Mouse (Mus musculus) brown adipose tissue, adult 24 weeks (tissue): ENCODE data around the gene Ulk4. TPM values are rescaled to one million over a fixed set of nuclear protein-coding genes. Genes with fewer than 3 reads are reported as not detected.
"Not testable (repeated sequence)": the region's sequence is repeated elsewhere in the genome, so short reads cannot be mapped to it uniquely, and the experiment has no call there.

Experiments
- H3K27ac ChIP-seq: fragments of 200-500 bp; replicated peaks from 2 replicates; pipeline ENCODE4 v1.5.1; 2012; ENCODE audit warnings: low read depth, mild to moderate bottlenecking, low read length
- H3K4me1 ChIP-seq: fragments of 200-500 bp; 2 replicates; pipeline ENCODE4 v1.6.1; 2012; ENCODE audit warnings: low read length, mixed read lengths; ENCODE audit not compliant: control insufficient read depth, insufficient read depth, insufficient read length
- H3K4me3 ChIP-seq: fragments of 200-500 bp; 2 replicates; pipeline ENCODE4 v1.5.1; 2012; ENCODE audit warnings: low read depth, mild to moderate bottlenecking, low read length, moderate library complexity; ENCODE audit not compliant: insufficient read depth
- polyA plus RNA-seq: library from polyadenylated mRNA; stranded (reverse); fragments of >200 nt; gene quantifications from 2 replicates; pipeline ENCODE4 v1.2.4, GENCODE M21; 2012; ENCODE audit not compliant: missing spikeins, insufficient read depth, insufficient read length

Ulk4 gene
- polyA plus RNA-seq, 1 experiment: not detected

DNA sequence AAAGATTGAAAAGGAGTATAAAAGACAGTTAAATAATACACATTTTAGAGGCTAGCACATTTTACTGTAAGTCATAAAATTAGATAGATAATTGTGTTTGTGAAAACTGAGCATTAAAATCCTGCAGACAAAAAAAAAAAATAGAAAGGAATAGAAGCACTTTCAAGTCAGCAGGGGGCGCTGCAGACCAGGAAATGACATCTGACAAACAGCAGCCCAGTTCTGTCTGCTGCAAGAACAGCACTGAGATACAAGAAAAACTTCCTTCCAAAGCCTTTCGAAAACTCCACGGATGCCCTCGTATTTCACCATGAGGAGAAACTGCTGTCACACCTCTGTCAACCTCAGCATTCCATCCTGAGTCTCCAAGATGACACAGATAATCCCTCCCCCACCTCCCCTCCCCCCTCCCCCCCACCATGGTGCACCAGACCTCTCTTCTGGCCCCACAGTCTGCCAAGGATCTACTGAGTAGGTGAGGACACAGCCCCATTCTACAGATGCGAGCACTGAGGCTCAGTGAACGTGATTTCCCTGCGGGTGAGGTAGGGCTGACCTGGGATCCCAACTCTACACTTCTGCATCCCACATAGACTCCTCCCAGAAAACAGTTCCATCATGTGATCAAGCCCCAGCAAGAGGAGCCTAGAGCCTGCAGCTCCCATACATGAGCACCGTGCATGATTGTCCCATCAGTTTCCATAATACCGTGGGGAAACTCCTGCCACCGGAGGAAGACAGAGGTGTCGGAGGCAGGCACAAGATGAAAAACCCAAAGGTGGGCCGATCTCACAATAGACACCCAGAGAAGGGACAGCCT lies 28.8 kb downstream of the Ulk4 start:
- no peak overlapping the region for H3K27ac ChIP-seq
- H3K4me3 ChIP-seq: no peak overlapping the region
- no peaks in the 10 kb centered on the region for H3K4me1 ChIP-seq

DNA sequence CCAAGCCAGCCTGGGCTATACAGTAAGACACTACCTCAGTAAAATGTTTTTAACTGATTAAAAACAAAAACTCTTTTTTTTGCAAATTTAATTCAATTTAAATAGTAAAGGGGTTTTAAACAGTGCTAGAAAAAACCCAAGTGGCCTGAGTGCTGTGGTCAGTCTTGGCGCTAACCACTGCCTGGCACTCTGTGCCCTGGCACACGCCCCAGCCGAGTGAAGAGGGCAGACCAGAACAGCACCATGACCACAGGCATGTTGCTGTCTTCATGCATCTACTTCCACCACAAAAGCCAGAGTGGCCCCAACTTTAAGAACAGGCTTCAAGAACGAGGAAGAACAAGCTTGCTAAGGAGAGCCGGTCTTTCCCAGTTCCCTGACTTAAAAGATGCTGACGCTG lies 29.9 kb downstream of the Ulk4 start:
- Histone ChIP-seq H3K27ac (no peak overlapping the region), H3K4me3 (no peak overlapping the region), H3K4me1 (no peaks in the 10 kb centered on the region)

DNA sequence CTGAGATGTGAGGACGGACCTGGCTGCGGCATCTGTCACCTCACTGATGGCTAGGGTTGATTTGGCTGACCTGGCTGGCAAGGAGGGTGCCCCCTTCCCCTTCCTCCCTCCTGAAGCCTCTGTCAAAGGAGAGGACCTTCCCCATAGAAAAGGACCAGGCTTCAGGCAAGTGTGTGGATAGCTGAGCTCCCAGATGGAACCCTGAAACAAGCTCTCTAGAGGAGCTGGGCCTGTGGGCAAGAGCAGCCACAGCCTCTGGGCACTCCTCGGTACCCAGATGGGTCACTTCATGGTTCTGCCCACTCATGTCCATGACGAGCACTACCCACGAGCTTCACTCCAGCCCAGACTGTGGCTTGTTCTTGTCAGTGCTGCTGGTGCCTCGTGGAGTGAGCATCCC lies 34.7 kb downstream of the Ulk4 start:
- Histone ChIP-seq H3K4me3 (no peak overlapping the region), H3K4me1 (no peaks in the 10 kb centered on the region), H3K27ac (no peak overlapping the region)

DNA sequence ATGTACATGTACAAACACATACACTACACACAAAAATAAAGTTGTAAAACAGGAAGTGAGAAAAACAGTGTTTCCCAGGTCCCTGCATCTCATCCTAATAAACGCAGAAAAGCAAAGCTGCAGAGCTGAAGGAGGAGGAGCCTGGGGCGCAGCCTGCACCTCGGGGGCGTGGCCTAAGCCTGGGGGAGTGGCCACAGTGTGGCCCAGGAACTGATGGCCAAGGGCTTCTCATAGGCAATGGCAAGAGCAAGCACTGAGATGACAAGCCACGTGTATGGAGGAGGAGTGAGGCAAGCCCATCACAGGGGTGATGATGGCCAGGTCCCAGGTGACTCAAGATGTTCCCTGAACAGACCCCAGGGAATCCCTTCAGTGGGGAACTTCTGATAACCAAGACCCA lies 35.2 kb downstream of the Ulk4 start:
- no peak overlapping the region for H3K4me3 ChIP-seq
- no peaks in the 10 kb centered on the region for H3K4me1 ChIP-seq
- H3K27ac ChIP-seq: no peak overlapping the region

DNA sequence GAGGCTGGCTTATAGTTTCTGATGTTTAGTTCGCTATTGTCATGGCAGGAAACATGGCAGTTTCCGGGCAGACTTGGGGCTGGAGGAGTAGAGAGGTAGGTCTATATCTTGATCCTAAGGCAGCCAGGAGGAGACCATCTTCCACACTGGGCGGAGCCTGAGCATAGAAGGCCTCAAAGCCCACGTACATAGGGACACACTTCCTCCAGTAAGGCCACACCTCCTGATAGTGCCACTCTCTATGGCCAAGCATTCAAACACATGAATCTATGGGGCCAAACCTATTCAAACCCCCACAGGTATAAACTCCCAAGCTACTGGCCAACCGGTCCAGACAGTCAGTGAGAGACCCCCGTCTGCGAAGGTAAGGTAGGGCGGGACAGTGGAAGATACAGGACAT lies 35.6 kb downstream of the Ulk4 start:
- H3K4me1 ChIP-seq: no peaks in the 10 kb centered on the region
- H3K27ac ChIP-seq: no peak overlapping the region
- no peak overlapping the region for H3K4me3 ChIP-seq

DNA sequence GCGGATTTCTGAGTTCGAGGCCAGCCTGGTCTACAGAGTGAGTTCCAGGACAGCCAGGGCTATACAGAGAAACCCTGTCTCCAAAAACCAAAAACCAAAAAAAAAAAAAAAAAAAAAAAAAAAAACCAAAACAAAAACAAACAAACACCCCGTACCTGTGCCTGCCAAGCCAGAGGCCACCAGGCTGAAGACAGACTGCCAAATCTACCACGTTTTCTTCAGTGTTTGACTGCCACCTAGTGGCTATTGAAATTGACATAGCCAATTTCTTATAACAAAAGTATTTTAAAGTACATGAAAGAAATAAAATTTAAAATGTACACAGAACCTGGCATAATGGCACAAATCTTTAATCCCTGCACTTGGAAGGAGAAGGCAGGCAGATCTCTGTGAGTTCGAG lies 36.8 kb downstream of the Ulk4 start:
- H3K4me1 ChIP-seq, H3K27ac ChIP-seq, H3K4me3 ChIP-seq: not testable (repeated sequence)

DNA sequence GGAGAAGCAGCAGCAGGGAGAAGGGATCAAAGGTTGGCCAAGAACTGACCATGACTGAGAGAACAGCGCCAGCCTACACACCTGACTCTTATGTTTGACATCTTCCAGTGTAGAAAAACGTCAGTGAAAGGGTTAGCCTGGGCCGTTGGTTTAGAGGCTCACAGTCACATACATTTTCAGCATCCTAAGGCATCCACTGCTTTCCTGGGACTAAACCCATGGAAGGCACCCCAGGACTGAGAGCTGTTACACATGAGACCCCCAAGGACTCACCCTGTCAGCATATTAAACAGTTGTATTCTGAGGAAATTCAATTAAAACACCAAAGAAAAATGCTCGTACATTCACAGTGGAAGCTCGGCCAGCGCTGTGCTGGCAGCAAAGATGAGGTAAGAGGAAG lies 37.4 kb downstream of the Ulk4 start:
- no peak overlapping the region for H3K27ac ChIP-seq
- no peaks in the 10 kb centered on the region for H3K4me1 ChIP-seq
- H3K4me3 ChIP-seq: no peak overlapping the region

DNA sequence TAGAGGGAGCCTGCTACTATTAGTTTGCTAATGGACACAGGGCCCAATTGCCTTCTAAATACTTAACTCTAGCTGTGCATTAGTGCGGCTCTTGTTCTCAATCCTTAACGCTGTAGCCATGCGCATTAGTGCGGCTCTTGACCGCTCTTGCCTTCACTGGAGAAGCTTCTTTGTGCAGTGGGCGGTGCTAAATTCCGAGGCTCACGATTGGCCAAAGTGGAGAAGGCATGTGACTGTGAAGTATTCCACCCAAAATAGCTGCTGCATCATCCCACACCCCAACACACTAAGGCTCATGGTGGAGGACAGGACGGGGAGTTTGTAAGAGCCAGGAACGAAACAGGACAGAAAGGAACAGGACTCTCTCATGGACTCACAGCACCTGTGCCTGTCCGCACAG lies 58.4 kb downstream of the Ulk4 start:
- Histone ChIP-seq H3K4me1 (no peaks in the 10 kb centered on the region), H3K27ac (no peak overlapping the region), H3K4me3 (no peak overlapping the region)

DNA sequence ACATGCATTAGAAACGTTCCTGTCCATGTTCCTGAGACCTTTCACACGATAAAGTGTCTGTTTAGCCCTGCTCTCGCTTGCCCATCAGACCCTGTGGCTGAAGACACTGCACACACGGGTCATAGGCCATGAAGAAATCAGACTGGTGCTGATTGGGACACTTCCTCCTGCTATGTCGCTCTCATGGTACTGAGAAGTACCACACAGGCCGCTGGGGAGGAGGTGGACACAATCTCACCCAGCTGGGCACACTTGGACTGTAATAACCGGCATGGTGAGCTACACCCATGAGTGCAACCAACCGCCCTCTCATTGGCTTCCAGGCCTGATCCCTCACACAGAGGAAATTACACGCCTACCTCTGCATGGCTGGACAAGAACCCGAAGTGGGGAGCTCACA lies 58.8 kb downstream of the Ulk4 start:
- H3K4me3 ChIP-seq: no peak overlapping the region
- no peaks in the 10 kb centered on the region for H3K4me1 ChIP-seq
- H3K27ac ChIP-seq: no peak overlapping the region

DNA sequence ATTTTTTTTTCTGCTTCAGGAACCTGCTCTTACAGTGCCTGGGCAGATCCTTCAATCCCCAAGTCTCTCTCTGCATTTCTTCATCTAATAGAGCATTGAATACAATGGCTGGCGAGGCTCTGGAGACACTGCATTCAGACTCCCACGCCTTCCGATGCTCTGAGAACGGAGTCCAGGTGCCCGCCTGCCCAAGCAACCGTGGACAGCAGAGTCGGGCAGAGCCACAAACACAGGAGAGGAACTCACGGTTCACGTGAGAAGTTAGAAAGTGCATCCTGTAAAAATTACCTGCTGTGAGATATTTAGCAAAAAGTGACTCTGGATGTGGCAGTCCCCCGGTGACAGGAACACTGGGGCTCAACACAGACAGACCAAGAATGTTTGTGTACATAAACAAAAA lies 59.3 kb downstream of the Ulk4 start:
- H3K4me3 ChIP-seq: no peak overlapping the region
- no peaks in the 10 kb centered on the region for H3K4me1 ChIP-seq
- H3K27ac ChIP-seq: no peak overlapping the region

DNA sequence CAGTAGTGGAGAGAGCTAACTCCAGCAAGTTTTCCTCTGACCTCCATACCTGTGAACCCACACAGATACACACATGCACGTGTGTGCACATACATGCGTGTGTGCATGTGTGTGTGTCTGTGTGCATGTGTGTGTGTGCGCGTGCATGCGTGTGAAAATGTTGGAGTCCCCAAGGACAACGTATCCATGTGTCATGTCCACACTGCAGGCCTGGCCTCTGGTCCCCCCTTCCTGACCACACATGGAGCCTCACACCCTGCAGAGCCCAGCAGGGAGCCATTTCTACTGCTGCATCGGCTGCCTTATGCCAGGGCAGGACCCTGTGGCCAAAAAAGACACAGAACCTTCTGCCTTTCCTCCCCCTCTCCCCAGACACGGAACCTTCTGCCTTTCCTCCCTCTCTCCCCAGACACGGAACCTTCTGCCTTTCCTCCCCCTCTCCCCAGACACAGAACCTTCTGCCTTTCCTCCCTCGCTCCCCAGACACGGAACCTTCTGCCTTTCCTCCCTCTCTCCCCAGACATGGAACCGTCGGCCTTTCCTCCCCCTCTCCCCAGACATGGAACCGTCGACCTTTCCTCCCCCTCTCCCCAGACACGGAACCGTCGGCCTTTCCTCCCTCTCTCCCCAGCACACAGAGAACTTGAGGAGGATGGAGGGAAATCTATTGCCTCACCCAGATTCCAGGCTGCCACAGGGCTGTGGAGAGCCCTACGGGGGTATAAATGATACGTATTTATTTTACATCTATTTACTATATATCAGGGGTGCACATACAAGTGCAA lies 60.3 kb downstream of the Ulk4 start:
- Histone ChIP-seq H3K27ac (no peak overlapping the region), H3K4me1 (no peaks in the 10 kb centered on the region), H3K4me3 (no peak overlapping the region)

DNA sequence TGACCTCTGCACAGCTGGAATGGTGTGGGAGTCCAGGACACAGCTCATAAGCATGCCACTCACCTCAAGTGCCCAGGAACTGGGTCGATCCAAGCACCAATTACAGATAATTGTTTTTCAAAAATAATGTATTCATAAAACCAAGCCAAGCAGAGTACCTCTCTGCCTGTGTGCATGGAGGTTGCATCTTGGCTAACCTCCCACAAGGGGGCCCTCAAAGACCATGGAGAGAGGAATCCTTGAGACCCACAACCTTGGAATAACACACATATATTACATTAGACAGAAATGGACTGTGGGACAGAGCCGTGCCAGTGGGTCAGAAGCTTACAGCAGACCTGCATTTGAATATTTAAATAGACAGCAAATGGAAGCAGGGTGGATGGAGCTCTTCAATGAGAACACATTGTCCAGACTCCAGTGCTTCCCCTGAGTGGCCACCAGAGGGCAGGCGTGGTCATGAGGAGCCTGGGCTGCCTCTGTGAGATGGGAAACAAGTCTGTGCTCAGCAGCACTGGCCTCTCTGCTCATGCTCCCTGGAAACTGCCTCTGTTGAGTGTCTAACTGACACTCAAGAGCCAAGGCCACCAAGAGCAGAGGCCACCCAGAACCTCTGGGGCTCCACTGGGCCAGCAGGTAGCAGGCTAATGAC lies 61.5 kb downstream of the Ulk4 start:
- Histone ChIP-seq H3K4me1 (no peaks in the 10 kb centered on the region), H3K4me3 (no peak overlapping the region), H3K27ac (no peak overlapping the region)

DNA sequence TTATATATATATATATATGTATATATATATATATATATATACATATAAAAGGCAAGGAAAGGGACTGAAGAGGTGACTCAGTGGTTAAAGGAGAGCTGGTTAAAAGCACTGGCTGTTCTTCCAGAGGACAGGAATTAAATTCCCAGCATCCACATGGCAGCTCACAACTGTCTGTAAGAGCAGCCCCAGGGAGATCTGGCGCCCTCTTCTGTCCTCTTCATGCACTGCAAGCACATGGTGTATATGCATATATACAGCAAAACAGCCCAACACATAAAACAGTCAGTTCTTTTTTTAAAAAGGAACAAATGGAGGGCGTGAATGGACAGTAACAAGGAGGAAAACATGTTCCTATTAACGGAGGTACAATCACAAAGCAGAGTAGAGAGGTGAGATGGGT lies 64.7 kb downstream of the Ulk4 start:
- Histone ChIP-seq H3K27ac (no peak overlapping the region), H3K4me3 (no peak overlapping the region), H3K4me1 (no peaks in the 10 kb centered on the region)

DNA sequence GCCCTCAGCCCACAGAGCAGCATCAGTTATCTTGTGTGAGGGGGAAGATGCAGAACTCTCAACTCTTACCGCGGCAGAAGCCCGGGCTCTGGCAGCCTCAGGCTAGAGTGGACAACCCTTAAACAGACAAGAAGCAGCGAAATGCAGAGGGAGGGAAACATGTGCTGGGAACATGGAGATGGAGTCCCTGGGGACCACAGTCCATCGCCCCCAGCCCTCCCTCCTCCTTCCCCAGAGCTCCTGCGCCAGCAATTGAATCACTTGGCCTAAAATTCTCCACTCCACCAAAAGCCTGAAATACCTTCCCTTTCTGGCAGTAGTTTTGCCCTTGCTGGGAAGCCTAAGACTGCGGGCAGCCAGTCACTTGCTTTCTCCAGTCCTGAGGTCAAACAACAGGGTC lies 72.0 kb downstream of the Ulk4 start:
- H3K4me3 ChIP-seq: no peak overlapping the region
- no peaks in the 10 kb centered on the region for H3K4me1 ChIP-seq

DNA sequence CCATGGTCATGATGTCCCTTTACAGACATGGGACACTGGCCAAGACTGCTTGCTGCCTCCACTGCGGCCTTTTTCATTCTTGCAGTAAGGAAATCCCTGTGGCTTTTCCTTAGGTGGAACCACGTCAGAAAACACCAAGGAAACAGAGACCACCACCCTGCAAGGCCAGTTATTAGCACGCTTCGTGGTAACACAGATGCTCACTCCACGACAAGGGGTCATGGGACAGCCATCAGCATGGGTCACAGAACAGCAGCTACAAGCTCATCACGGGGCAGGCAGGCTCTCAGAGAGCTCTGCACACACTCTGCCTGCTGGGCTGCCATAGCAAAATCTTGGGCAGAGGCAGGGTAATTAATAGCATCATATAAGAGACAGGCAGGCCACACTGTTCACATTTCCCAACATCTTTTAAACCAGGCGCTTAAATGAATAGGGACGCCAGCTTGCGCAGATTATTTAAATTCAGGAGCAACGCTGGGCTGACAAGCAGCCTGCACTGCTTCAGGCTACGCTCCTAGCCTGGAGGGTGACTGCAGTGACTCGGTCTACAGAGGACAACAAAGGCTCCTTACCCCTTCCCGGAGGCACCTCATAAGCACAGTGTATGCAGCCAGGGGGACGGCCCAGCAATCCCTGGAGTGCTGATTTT lies 72.7 kb downstream of the Ulk4 start:
- H3K4me1 ChIP-seq: no peaks in the 10 kb centered on the region
- no peak overlapping the region for H3K27ac ChIP-seq

More for the DNA sequence above, 72.0 kb downstream of the Ulk4 start:
- no peak overlapping the region for H3K27ac ChIP-seq

More for the DNA sequence above, 72.7 kb downstream of the Ulk4 start:
- no peak overlapping the region for H3K4me3 ChIP-seq
